Mouse (Mus musculus): ENCODE results near the gene Npas3. TPM values are rescaled to one million over a fixed set of nuclear protein-coding genes. Genes with fewer than 3 reads are reported as not detected.

Npas3 gene
- polyA plus RNA-seq, 1 experiment from 2014 or later = 23.2 TPM

DNA sequence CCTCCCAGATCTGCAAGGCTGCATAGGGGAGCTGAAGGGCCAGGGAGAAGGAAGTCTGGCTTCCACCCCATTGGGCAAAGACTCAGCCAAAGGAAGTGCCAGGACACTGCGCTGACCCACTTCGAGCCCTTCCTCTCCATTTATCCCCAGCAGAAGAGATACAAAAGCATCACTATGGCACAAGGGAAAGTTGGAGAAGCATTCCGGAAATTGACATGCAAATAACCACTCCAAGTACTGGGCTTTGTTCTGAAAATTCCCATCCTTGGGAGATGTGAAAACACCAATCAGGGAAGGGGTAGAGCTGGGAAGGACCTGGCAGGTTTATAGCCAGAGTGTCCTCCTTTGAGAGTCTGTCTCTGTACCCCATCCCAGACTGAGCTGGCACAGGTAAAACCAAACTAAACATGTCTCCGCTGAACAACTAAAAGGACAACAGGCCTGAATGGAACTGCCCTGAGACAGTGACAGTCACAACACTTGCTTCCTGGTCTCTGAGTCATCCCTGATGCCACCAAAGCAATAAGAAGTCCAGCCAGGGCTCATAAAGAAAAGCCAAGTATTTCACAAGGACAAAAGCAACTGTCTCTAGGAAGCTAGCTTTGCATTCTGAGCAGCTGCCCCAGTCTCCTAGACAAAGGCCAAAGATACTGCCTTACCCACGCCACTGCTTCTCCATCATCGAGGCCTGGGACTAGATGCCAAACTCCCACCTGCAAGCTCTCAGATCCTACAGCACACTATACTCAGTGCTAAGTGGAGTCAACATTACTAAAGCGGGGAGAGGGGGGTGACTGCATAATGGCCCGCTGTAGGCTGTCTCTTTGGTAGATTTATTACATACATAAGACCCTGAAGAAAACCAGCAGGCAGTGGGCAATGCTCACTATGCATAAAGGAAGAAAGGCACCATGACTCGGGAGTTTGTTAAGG is 733.4 kb downstream of the Npas3 start:
- Histone ChIP-seq H3K27ac (replicated peaks) (peak overlapping the region; percentile 38), H3K9me3 (replicated peaks) (no peaks in the 10 kb centered on the region), H3K4me3 (replicated peaks) (no peak overlapping the region), H3K4me2 (no peak overlapping the region), H3K36me3 (no peaks in the 10 kb centered on the region), H3K4me1 (peaks cover 13% of the 10 kb centered on the region), H3K27me3 (replicated peaks) (no peaks in the 10 kb centered on the region), H3K9ac (replicated peaks) (no peak overlapping the region)
- WGBS = 25% methylated on average over 9 of the region's 9 CpGs
- peak; percentile 86 for ATAC-seq (ENCODE audit: low FRiP score)

DNA sequence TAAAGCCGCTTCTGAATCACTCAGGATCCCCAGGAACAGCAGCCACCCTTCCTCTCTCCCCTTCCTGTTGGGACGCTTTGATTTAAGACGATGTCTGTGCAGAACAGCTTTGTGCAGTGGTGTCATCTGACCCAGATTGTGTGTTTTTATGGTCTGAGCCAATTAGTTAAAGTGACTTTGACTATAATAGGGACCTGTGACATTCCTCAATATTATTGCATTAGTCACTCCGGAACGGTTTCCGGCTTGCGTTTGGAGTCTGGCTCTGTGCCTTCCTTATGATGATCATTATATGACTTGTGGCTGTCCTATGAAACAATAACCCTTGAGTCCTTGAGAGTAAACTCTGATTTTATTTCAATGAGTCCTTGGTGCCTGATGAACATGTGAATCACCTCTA is 735.5 kb downstream of the Npas3 start:
- Histone ChIP-seq H3K4me1 (peaks cover 12% of the 10 kb centered on the region), H3K9ac (replicated peaks) (no peak overlapping the region), H3K27ac (replicated peaks) (no peak overlapping the region), H3K4me3 (replicated peaks) (no peak overlapping the region), H3K27me3 (replicated peaks) (no peaks in the 10 kb centered on the region), H3K9me3 (replicated peaks) (no peaks in the 10 kb centered on the region), H3K36me3 (no peaks in the 10 kb centered on the region), H3K4me2 (no peak overlapping the region)
- WGBS = 56% methylated on average over 7 of the region's 7 CpGs
- ATAC-seq (ENCODE audit: low FRiP score) = no peak

DNA sequence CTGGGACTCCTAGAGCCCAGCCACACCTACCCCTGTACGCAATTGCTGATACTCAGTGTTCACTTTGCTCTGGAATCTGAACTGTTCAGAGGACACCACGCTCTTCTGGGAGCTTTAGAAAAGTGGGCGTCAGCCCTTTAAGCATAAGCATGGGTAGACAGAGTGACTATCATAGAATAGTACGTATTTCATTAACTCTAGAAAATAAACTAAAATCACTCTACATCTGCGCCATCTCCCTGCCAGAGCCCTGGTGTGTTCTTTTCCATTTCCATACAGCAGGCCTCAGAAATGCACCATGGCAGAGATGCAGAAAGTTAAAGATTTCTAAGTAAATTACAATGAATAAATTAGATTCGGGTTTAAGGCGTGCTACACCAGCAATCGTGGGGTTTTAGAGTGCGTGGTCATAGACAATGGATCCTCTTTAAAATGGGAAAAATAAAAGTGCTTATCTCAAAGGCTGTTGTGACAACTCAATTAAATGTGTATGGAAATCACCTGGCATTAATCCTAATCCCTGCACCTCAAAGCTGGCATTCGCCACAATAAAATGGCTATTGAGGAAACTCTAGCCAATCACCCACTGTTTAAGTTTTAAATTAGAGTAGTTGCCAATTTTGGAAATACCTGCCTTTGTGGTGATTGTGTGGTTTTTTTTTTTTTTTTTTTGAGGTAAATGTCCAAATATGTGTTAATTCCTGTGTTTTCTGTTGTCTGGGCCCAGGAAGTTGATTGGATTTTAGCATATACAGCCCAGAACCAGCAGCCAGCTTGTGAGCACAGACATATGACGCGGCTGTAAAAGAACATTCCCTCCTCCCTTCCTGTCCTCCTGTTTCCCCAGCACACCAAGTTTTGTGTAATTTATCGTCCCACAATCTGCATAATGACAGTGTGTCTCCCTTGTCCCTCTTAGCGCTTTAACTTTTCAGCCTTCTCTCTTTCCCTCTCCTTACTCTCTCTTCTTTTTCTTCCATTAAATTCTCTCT is 737.7 kb downstream of the Npas3 start:
- H3K9me3 ChIP-seq (replicated peaks) = no peaks in the 10 kb centered on the region
- H3K36me3 ChIP-seq = no peaks in the 10 kb centered on the region
- no peak for ATAC-seq (ENCODE audit: low FRiP score)
- H3K4me2 ChIP-seq = no peak overlapping the region
- peaks cover 10% of the 10 kb centered on the region for H3K4me1 ChIP-seq
- no peaks in the 10 kb centered on the region for H3K27me3 ChIP-seq (replicated peaks)
- H3K9ac ChIP-seq (replicated peaks) = no peak overlapping the region
- H3K4me3 ChIP-seq (replicated peaks) = no peak overlapping the region
- no peak overlapping the region for H3K27ac ChIP-seq (replicated peaks)
- WGBS = 64% methylated on average over 14 of the region's 14 CpGs

DNA sequence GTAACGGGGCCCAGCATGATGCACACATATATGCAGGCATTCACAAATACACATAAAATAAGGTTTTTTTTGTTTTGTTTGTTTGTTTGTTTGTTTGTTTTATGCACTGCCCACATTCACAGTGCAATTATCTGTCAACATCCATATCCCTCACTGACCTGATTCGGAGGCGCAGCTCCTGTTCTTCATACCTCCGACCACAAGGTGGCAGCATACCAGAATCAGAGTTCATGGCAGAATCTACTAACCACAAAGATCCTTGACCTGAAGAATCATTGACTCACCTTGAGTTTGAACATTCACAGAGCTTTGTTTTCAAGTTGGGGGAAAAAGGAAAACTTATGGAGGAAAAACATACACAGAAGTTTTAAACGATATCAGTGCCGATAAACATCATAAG is 743.9 kb downstream of the Npas3 start:
- no peak overlapping the region for H3K9ac ChIP-seq (replicated peaks)
- H3K36me3 ChIP-seq = no peaks in the 10 kb centered on the region
- H3K27ac ChIP-seq (replicated peaks) = no peak overlapping the region
- H3K4me3 ChIP-seq (replicated peaks) = no peak overlapping the region
- H3K4me1 ChIP-seq = peaks cover 15% of the 10 kb centered on the region
- ATAC-seq (ENCODE audit: low FRiP score) = no peak
- no peaks in the 10 kb centered on the region for H3K27me3 ChIP-seq (replicated peaks)
- H3K9me3 ChIP-seq (replicated peaks) = no peaks in the 10 kb centered on the region
- WGBS = 97% methylated on average over 6 of the region's 6 CpGs
- no peak overlapping the region for H3K4me2 ChIP-seq

DNA sequence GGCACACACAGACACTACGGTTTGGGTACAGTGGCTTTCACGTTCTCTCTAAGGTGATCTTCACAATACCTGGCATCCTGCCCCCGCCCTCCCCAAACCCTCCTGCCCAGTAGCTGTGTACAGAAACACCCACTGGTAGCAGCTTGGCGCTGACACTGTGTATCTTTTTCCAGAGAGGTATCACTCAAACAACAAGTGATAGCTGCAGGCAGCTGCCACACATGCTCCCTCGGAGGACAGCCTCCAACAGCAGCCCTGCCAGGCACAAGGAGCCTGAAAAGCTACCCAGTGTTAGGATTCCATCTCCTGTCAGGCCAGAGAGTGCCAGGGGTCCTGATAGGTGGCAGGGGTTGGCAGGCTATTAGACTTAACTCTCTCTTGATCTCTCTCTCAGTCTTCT is 747.2 kb downstream of the Npas3 start:
- no peak overlapping the region for H3K4me3 ChIP-seq (replicated peaks)
- H3K27me3 ChIP-seq (replicated peaks) = no peaks in the 10 kb centered on the region
- H3K4me1 ChIP-seq = peaks cover 19% of the 10 kb centered on the region
- H3K36me3 ChIP-seq = no peaks in the 10 kb centered on the region
- H3K4me2 ChIP-seq = no peak overlapping the region
- no peak for ATAC-seq (ENCODE audit: low FRiP score)
- no peak overlapping the region; the same call in 1 of the 2 replicates for H3K27ac ChIP-seq (replicated peaks)
- H3K9me3 ChIP-seq (replicated peaks) = no peaks in the 10 kb centered on the region
- H3K9ac ChIP-seq (replicated peaks) = no peak overlapping the region
- WGBS = 72% methylated on average over 5 of the region's 5 CpGs

DNA sequence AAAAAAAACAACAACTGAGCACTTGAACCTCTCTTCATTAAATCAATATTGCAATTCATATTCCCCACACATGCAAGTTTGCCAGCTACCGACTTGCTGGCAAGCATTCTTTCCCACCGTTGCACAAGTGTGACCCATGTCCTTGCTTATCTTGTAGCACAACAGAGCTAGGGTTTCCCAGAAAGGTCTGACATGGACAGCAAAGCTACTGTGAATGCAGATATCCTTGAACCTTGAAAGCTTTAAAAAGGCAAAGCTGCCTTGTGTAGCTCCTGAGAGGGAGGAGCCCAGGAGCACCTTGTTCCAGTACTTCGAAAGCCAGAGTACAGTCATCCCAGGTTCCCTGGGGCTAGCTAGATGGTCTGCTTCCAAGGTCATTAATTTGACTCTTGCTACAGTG is 748.7 kb downstream of the Npas3 start:
- Histone ChIP-seq H3K9me3 (replicated peaks) (no peaks in the 10 kb centered on the region), H3K36me3 (no peaks in the 10 kb centered on the region), H3K9ac (replicated peaks) (no peak overlapping the region), H3K27ac (replicated peaks) (no peak overlapping the region), H3K4me1 (peaks cover 19% of the 10 kb centered on the region), H3K27me3 (replicated peaks) (no peaks in the 10 kb centered on the region), H3K4me2 (no peak overlapping the region), H3K4me3 (replicated peaks) (no peak overlapping the region)
- WGBS = 88% methylated on average over 3 of the region's 3 CpGs
- no peak for ATAC-seq (ENCODE audit: low FRiP score)

DNA sequence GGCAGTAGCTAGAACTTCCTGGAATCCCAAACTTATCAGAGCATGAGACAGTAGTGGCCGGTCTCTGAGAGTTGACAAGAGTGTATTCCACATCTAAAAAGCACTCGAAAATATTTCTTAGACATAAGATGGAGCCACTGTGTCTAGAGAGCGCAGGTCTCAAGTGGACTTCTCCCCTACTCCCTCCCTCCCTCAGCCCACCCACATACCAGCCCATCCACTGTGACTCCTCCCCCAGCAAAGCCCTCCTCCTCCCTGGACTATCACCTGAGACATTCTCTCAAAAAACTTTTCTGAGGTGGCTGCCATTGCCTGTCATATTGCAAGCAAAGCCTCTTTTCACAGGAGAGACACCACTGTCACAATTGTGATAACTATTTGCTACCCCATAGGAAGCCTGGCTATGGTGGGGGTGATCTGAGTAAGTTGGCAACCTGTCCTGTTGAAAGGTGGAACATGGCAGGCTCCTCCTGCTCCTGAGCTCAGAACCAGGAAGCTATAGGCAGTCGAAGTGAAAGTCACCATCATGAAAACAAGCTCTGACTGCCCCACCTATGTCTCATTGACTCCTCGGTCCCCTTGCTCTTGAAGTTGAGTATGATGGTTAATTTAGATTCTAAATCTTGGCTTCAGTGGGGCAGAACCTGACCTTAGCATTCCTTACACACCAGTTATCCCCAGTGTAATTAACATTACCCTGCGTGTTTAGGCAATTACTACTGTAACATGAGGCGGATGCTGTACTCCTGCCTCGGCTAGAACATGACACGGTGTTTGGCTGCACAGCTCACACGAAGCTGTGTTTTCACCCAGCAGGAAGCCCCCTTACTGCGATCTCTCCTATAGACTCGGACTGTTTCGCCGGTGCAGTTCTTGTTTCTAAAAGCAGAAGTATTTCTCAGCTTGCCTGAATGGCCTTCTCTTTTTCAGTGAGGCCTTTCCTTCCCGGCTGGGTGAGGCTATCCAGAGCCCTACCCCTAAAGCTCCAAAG is 751.5 kb downstream of the Npas3 start:
- Histone ChIP-seq H3K4me2 (no peak overlapping the region), H3K36me3 (no peaks in the 10 kb centered on the region), H3K27ac (replicated peaks) (0 out of 2 replicates have a peak overlapping the region, but pooled peaks have one; percentile 4), H3K9me3 (replicated peaks) (no peaks in the 10 kb centered on the region), H3K9ac (replicated peaks) (no peak overlapping the region), H3K27me3 (replicated peaks) (no peaks in the 10 kb centered on the region), H3K4me3 (replicated peaks) (no peak overlapping the region), H3K4me1 (peaks cover 19% of the 10 kb centered on the region)
- 46% methylated on average over 15 of the region's 15 CpGs for WGBS
- ATAC-seq (ENCODE audit: low FRiP score) = no peak

DNA sequence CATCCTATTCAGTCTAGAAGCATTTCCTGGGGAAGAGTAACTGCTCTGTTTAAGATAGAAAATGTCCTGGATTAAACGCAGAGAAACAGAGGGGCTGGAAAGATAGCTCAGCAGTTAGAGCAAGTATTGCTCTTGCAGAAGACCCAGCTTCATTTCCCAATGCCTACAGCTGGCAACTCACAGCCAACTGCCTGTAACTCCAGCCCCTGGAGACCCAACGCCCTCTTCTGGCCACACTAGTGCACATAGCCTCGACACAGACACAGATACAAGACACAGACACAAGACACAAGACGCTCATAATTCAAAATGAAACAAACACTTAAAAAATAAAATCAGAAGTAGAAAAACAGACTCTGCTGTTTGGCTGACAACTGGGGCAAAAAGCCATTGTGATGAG is 754.0 kb downstream of the Npas3 start:
- ATAC-seq (ENCODE audit: low FRiP score) = no peak
- Histone ChIP-seq H3K9me3 (replicated peaks) (no peaks in the 10 kb centered on the region), H3K4me1 (0 out of 2 replicates have a peak, but pooled peaks cover 9% of the 10 kb centered on the region), H3K4me2 (no peak overlapping the region), H3K9ac (replicated peaks) (no peak overlapping the region), H3K27ac (replicated peaks) (no peak overlapping the region), H3K36me3 (no peaks in the 10 kb centered on the region), H3K4me3 (replicated peaks) (no peak overlapping the region), H3K27me3 (replicated peaks) (no peaks in the 10 kb centered on the region)
- 77% methylated on average over 4 of the region's 4 CpGs for WGBS

DNA sequence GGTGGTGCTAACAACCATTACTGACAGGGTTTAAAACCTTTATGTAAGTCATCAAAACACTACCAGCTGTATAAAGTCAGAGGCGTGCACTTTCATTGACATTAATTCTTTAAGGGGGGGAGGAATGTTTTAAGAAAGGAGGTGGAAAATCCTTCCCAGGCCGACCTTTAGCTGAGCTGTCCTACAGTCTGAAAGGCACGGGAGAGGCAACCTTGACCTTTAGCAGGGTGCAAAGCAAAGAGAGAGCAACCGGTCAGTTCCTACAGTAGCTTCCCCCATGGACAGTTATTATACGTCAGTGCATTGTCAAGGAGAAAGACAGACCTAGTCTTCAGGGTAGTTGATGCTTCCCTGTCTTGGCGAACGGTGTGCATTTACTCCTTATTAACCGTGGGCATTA is 756.1 kb downstream of the Npas3 start:
- H3K36me3 ChIP-seq = no peaks in the 10 kb centered on the region
- no peak for ATAC-seq (ENCODE audit: low FRiP score)
- no peaks in the 10 kb centered on the region for H3K27me3 ChIP-seq (replicated peaks)
- no peak overlapping the region for H3K4me2 ChIP-seq
- H3K4me1 ChIP-seq = 0 out of 2 replicates have a peak, but pooled peaks cover 9% of the 10 kb centered on the region
- H3K9ac ChIP-seq (replicated peaks) = no peak overlapping the region
- 68% methylated on average over 8 of the region's 8 CpGs for WGBS
- H3K4me3 ChIP-seq (replicated peaks) = no peak overlapping the region
- no peaks in the 10 kb centered on the region for H3K9me3 ChIP-seq (replicated peaks)
- no peak overlapping the region for H3K27ac ChIP-seq (replicated peaks)

DNA sequence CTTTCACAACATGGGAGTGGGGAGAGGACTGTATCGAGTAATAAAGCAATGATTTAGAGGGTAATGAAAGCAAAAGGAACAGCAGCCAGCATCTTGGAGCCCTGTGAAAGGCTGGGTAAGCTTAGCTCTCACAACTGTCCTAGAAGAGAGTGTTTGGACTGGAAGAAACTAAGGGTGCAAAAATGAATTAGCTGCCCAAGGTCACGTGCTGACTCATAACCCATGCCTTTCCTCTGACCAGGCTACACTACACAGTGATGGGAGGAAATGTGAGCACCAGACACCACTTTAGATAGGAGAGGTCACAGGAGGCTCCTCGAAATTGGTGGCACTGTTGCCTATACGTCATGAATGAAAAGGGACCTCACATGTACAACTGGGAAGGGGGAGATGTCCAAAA is 757.1 kb downstream of the Npas3 start:
- no peak for ATAC-seq (ENCODE audit: low FRiP score)
- H3K4me3 ChIP-seq (replicated peaks) = no peak overlapping the region
- no peaks in the 10 kb centered on the region for H3K36me3 ChIP-seq
- 0 out of 2 replicates have a peak, but pooled peaks cover under 1% of the 10 kb centered on the region for H3K4me1 ChIP-seq
- no peak overlapping the region for H3K4me2 ChIP-seq
- no peak overlapping the region for H3K9ac ChIP-seq (replicated peaks)
- 83% methylated on average over 4 of the region's 4 CpGs for WGBS
- H3K27ac ChIP-seq (replicated peaks) = no peak overlapping the region
- H3K27me3 ChIP-seq (replicated peaks) = no peaks in the 10 kb centered on the region
- H3K9me3 ChIP-seq (replicated peaks) = no peaks in the 10 kb centered on the region

DNA sequence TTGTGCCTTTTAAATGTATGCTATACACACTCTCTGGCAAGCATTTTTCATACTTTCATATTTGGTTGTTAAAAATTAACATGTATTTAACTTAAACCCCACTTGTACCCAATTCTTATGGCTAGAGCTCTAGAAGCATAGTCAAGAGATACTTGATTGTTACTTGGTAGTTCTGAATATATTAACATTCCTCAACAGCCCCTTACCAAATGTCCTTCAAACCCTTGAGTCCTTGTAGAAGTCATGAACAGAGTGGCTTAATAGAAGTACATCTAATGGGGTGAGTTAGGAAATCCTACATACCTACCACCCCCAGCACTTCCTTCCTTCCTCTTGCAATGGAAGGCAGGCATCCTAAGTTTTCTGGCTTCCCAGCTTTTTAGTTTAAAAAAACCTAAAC is 766.8 kb downstream of the Npas3 start:
- Histone ChIP-seq H3K4me1 (no peaks in the 10 kb centered on the region), H3K36me3 (no peaks in the 10 kb centered on the region), H3K9ac (replicated peaks) (no peak overlapping the region), H3K4me3 (replicated peaks) (no peak overlapping the region), H3K27me3 (replicated peaks) (no peaks in the 10 kb centered on the region), H3K27ac (replicated peaks) (no peak overlapping the region), H3K9me3 (replicated peaks) (no peaks in the 10 kb centered on the region), H3K4me2 (no peak overlapping the region)
- no peak for ATAC-seq (ENCODE audit: low FRiP score)
